Mouse (Mus musculus) layer of hippocampus, adult 2 months (tissue): ENCODE results near the gene Acot8. TPM values are rescaled to one million over a fixed set of nuclear protein-coding genes. Genes with fewer than 3 reads are reported as not detected.
A peak's percentile ranks its signal among the peaks of the same experiment; 100 is the strongest.

ENCODE experiments used
- DNase-seq, 2 experiments: peaks; one replicate each; pipeline ENCODE4 v3.0.0; 2022; ENCODE audit warnings: low spot score in 2 of 2
- H3K27ac ChIP-seq: fragments of 200-600 bp; 2 replicates; pipeline ENCODE4 v1.8.1; 2022
- H3K4me3 ChIP-seq: fragments of 200-600 bp; 2 replicates; pipeline ENCODE4 v1.8.1; 2022; ENCODE audit warnings: mild to moderate bottlenecking
- CTCF ChIP-seq: fragments of 200-600 bp; conservative IDR thresholded peaks from 2 replicates; pipeline ENCODE4 v1.8.1; 2022; ENCODE audit warnings: antibody characterized with exemption, mild to moderate bottlenecking, moderate library complexity
- total RNA-seq, 2 experiments: library from RNA; stranded (reverse); gene quantifications; 2 replicates each; pipeline ENCODE4 v1.2.3; 2021

The Acot8 gene
- total RNA-seq, 2 experiments from 2014 or later, result 25.8 to 32.2 TPM

DNA sequence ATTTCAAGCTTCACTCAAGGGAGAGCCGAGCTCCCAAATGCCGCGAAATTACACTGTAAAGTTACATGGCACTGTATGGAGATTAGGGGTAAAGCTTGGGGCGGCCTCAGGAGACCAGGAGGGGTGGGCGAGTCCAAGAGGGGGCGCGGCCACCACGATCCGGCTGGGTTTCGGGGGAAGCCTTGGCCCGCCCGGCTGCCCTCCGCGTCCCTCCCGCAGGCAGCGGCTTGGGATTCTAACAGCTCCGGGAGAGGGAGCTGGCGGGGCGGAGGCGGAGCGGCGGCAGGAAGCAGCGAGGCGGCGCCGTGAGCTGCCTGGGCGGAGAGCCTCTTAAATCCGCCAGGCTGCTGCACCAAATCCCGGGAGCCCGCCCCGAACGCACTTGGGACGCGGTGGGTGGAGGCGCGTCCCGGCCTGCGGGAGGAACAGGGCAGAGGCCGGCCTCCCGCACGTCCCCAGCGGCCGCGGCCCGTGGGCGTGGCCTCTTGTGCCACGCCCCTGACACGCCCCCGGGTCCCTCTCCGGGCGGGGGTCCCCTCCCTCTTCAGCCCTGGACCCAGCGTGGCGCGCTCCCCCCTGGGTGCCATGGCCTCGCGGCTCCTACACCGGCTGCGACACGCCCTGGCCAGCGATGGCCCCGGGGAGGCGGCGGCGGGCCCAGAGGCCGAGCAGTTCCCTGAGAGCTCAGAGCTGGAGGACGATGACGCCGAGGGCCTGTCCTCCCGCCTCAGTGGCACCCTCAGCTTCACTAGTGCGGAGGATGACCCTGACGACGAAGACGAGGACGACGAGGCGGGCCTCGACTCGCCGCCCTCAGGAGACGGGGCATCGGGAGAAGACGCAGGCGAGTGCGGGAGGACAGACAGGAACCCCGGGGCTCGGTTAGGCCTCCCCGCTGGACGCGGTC lies 18.9 kb downstream of the Acot8 start, which contains the start of gene Snx21:
TSS of gene Snx21 (plus strand) at position 343 of the 907 bp plus-strand sequence.
- peak; percentile 77 to 86 for DNase-seq
- peak within 1 kb of the TSS; percentile 97 for H3K27ac ChIP-seq
- peak within 1 kb of the TSS; percentile 91 for H3K4me3 ChIP-seq
- peak; percentile 70 for TF ChIP-seq CTCF

DNA sequence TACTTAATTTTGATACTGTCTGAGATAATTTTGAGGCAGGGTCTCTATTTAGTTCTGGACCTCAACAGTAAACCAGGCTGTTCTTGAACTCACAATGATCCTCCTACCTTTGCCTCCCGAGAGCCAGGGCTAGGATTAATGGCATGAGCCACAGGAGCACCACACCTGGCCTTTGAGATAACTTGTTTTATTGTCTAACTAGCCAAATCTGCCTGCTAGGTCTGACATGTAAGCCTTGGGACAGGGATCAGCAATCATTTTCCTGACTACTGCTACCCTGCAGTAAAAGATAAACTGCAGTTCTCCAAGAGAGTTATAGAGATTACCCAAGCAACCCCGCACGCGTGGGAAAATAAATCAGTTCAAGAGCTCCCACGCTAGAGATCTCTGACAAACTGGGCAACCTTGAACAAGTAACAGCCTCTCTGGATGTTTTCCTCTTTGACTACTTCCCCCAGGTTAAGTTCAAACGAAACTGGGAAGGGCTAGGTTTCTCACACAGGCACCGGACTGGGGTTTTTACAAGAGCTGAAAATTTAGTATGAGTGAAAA lies 19.7 kb downstream of the Acot8 start:
- Histone ChIP-seq H3K27ac (peak overlapping the region; percentile 97), H3K4me3 (peak overlapping the region; percentile 91)
- TF ChIP-seq CTCF, result no peak
- DNase-seq, result no peak

DNA sequence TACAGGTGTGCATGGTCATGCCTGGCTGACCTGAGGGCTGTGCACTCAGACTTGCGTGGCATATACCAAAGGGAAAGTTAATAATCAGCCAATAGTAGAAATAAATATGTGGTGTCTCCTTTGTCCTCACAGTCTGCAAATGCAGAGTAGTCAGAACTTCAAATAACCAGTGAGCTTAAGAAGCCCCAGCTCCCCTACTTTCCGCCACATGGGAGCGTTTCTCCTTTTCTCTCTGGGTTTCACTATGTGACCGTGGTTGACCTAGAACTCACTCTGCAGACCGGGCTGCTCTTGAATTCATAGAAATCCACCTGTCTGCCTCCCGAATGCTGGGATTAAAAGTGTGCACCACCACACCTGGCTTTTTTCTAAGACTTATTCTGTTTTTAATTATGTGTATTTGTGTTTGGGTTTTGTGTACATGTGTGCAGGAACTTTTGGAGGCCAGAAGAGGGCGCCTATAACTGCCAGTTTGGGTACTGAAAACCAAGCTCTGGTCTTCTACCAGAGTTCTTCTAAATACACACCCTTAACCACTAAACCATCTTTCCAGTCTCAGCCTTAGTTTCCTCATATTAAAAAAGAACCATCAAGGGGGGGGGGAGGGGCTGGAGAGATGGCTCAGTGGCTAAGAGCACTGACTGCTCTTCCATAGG lies 20.6 kb downstream of the Acot8 start:
- H3K27ac ChIP-seq, result no peak overlapping the region
- TF ChIP-seq CTCF, result peak; percentile 65
- no peak overlapping the region for H3K4me3 ChIP-seq
- DNase-seq, result no peak

GRCm38 (mm10) chr2:164781876-164782275 lies 22.8 kb downstream of the Acot8 start:
- H3K27ac ChIP-seq, result no peak overlapping the region
- DNase-seq, result no peak
- H3K4me3 ChIP-seq, result no peak overlapping the region
- TF ChIP-seq CTCF, result no peak

DNA sequence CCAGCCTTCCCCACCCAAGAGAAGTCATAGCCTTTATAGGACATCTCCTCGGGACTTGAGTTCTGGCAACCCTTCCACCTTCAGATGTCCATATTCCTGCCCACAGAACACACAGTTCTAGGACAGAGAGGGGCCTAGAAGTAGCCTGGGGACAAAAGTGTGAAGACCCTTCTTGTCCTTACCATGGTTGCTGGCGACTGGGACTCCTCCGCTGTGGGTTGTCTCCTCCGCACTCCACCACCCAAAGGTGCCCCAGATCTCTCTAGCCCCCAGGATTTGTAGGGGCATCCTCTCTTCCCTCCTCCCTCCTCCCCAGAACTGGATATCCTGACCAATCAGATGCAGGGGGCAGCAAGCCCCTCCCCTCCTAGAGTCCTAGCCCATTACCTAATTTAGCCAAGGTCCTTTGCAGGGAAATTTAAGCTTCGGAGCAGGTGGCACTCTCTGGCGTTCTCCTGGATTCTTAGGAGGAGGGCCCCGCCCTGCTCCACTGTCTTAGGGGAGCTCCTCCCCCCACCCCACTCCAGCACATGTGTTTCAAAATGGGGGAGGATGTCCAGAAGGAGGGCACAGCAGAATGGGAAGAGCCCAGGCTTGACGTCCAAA lies 25.1 kb downstream of the Acot8 start, which contains the start of gene Tnnc2:
TSS of gene Tnnc2 (minus strand) at position 487 of the 606 bp plus-strand sequence.
- H3K4me3 ChIP-seq, result no peak within 1 kb of the TSS
- no peak within 1 kb of the TSS for H3K27ac ChIP-seq
- TF ChIP-seq CTCF, result no peak
- DNase-seq, result no peak

GRCm38 (mm10) chr2:164778809-164779208 lies 25.9 kb downstream of the Acot8 start:
- Histone ChIP-seq H3K4me3 (no peak overlapping the region), H3K27ac (no peak overlapping the region)
- no peak for DNase-seq
- no peak for TF ChIP-seq CTCF

GRCm38 (mm10) chr2:164778015-164778287 lies 26.7 kb downstream of the Acot8 start:
- H3K27ac ChIP-seq, result no peak overlapping the region
- TF ChIP-seq CTCF, result no peak
- H3K4me3 ChIP-seq, result no peak overlapping the region
- no peak for DNase-seq

GRCm38 (mm10) chr2:164777246-164778014 lies 27.3 kb downstream of the Acot8 start:
- TF ChIP-seq CTCF, result no peak
- no peak overlapping the region for H3K27ac ChIP-seq
- DNase-seq, result no peak
- no peak overlapping the region for H3K4me3 ChIP-seq

DNA sequence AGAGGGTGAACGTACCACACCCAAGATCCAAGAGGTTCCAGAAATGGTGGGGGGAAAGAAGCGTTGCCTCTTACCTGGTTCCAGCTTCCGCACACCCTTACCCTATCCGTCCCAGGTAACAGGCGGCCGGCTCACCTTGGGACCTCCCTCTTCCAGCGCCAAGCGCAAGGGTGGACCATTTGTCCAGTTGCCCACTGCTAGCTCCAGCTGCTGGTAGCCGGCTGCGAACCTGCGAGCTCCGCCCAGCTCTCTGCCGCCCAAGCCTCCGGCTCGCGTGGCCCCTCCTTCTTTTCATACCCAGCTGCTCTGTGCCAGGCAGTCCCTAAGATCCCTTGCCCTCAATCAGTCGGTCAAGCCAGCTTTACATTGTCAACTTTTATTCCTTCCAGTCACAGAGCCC lies 27.9 kb downstream of the Acot8 start:
- Histone ChIP-seq H3K27ac (no peak overlapping the region), H3K4me3 (no peak overlapping the region)
- no peak for TF ChIP-seq CTCF
- no peak for DNase-seq

DNA sequence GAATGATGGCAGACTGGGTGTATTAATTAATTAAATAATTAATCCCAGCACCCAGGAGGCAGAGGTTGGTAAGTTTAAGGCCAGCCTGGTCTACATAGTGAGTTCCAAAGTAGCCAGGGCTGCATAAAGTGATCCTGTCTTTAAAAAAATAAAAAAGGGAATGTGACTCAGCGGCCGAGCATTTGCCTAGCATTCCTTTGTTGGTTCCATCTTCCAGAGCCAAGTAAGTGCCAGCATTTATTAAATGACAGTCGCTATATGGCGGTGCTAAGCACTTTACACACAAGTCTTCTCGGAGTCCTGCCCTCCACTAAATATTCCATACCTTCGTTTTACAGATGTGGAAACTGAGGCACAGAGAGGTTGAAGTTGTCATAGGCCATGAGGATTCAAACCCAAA lies 28.6 kb downstream of the Acot8 start:
- Histone ChIP-seq H3K27ac (no peak overlapping the region), H3K4me3 (no peak overlapping the region)
- TF ChIP-seq CTCF, result no peak
- DNase-seq, result no peak

DNA sequence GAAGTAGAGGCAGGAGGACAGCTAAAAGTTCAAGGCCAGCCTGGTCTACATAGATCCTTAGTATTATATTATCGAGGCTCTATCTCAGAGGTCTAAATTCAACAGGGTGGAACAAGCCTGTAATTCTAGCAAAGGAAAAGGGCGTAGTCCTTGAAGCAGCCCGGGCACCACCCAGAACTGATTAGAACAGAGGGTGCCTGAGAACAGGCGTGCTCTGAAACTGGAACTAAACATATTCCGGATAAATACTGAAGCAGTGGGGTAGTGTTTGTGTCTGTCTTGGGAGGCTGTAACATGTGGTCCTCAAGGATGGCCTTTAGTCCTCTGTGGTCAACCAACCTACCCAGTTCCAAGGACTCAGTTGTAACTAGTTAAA lies 30.7 kb downstream of the Acot8 start:
- Histone ChIP-seq H3K4me3 (no peak overlapping the region), H3K27ac (no peak overlapping the region)
- TF ChIP-seq CTCF, result no peak
- DNase-seq, result no peak

- no peak overlapping the region for H3K27ac ChIP-seq
- no peak for DNase-seq
- TF ChIP-seq CTCF, result no peak
- no peak overlapping the region for H3K4me3 ChIP-seq
Measured at GRCm38 (mm10) chr2:164773229-164773988, 31.3 kb downstream of the Acot8 start.
